Mouse (Mus musculus) cerebellum, adult 2 months (tissue): ENCODE results near the gene 1810009A15Rik. TPM values are rescaled to one million over a fixed set of nuclear protein-coding genes. Genes with fewer than 3 reads are reported as not detected.

Experiments
- DNase-seq, 2 experiments: peaks; one replicate each; pipeline ENCODE4 v3.0.0; 2021
- H3K27ac ChIP-seq: fragments of 200-500 bp; 2 replicates; pipeline ENCODE4 v1.5.1; 2012; ENCODE audit warnings: low read length, control low read depth, inconsistent platforms; ENCODE audit not compliant: insufficient read depth
- H3K27me3 ChIP-seq: fragments of 200-500 bp; 2 replicates; pipeline ENCODE4 v1.6.1; 2012; ENCODE audit warnings: inconsistent platforms, mild to moderate bottlenecking, low read length, moderate library complexity; ENCODE audit not compliant: control insufficient read depth, insufficient read depth
- H3K4me1 ChIP-seq: fragments of 200-500 bp; 2 replicates; pipeline ENCODE4 v1.6.1; 2011; ENCODE audit warnings: low read length; ENCODE audit not compliant: control insufficient read depth, insufficient read depth
- H3K4me3 ChIP-seq: fragments of 200-500 bp; replicated peaks from 2 replicates; pipeline ENCODE3; 2011; ENCODE audit warnings: mild to moderate bottlenecking, low read depth, low read length, control low read depth; ENCODE audit not compliant: insufficient read depth
- CTCF ChIP-seq: fragments of 200-500 bp; IDR thresholded peaks from 2 replicates; pipeline ENCODE4 v1.5.1; 2011; ENCODE audit warnings: low read depth, mild to moderate bottlenecking, control low read depth, low read length, moderate library complexity, borderline replicate concordance; ENCODE audit not compliant: insufficient read depth
- POLR2A ChIP-seq: fragments of 200-500 bp; IDR thresholded peaks from 2 replicates; pipeline ENCODE4 v1.6.1; 2011; ENCODE audit warnings: low read length, control low read depth, borderline replicate concordance; ENCODE audit not compliant: insufficient read depth
- WGBS: fragments of 180-500 bp; shearing (Covaris S2); methylation state at CpG from one replicate; pipeline ENCODE4 v1.1.7; 2018; 5-methylcytosine and 5-hydroxymethylcytosine counted together
- polyA plus RNA-seq: library from polyadenylated mRNA; depleted of rRNA; stranded (reverse); fragments of >200 nt; gene quantifications from 2 replicates; pipeline ENCODE4 v1.2.3, GENCODE M21; 2012

Gene 1810009A15Rik
- polyA plus RNA-seq, 1 experiment: 43.7 TPM

GRCm38 (mm10) chr19:8870838-8871237, 17.8 kb upstream of the 1810009A15Rik start:
- DNase-seq: no peak
- 45% methylated on average over 9 of the region's 9 CpGs for WGBS

GRCm38 (mm10) chr19:8871267-8872186, 17.1 kb upstream of the 1810009A15Rik start, which contains the start of gene Ubxn1:
Ubxn1 (plus strand) TSS chr19:8871496.
- H3K4me3 ChIP-seq: peak within 1 kb of the TSS; percentile 75
- peak; percentile 42; the same call in 1 of the 2 replicates for TF ChIP-seq POLR2A
- TF ChIP-seq CTCF: no peak
- H3K4me1 ChIP-seq: no peaks in the 10 kb centered on the region; the same call in 1 of the 2 replicates
- H3K27me3 ChIP-seq: no peaks in the 10 kb centered on the region
- peak; percentile 97 to 98 for DNase-seq
- H3K27ac ChIP-seq: peak within 1 kb of the TSS; percentile 54; the same call in 1 of the 2 replicates
- under 1% methylated on average over 59 of the region's 59 CpGs for WGBS

More at GRCm38 (mm10) chr19:8870838-8871237, 17.8 kb upstream of the 1810009A15Rik start:
- Histone ChIP-seq H3K27me3 (no peaks in the 10 kb centered on the region), H3K4me3 (peak overlapping the region; percentile 75), H3K27ac (no peak overlapping the region), H3K4me1 (no peaks in the 10 kb centered on the region; the same call in 1 of the 2 replicates)
- no peak for TF ChIP-seq POLR2A
- no peak for TF ChIP-seq CTCF

- 72% methylated on average over 10 of the region's 10 CpGs for WGBS
- Histone ChIP-seq H3K4me1 (no peaks in the 10 kb centered on the region; the same call in 1 of the 2 replicates), H3K27me3 (no peaks in the 10 kb centered on the region), H3K4me3 (peak overlapping the region; percentile 75), H3K27ac (no peak overlapping the region)
- TF ChIP-seq POLR2A (no peak), CTCF (no peak)
- DNase-seq: no peak
These were observed 16.3 kb upstream of the 1810009A15Rik start for GRCm38 (mm10) chr19:8872266-8872840.

- DNase-seq: no peak
- WGBS: 85% methylated on average over 7 of the region's 7 CpGs
- no peak overlapping the region for H3K4me3 ChIP-seq
- no peaks in the 10 kb centered on the region for H3K27me3 ChIP-seq
- no peaks in the 10 kb centered on the region; the same call in 1 of the 2 replicates for H3K4me1 ChIP-seq
- TF ChIP-seq POLR2A (no peak), CTCF (no peak)
- H3K27ac ChIP-seq: no peak overlapping the region
These were observed 13.6 kb upstream of the 1810009A15Rik start for GRCm38 (mm10) chr19:8875031-8875430.

- WGBS: under 1% methylated on average over 42 of the region's 42 CpGs
- Histone ChIP-seq H3K27me3 (no peaks in the 10 kb centered on the region), H3K4me3 (peak within 1 kb of the TSS; percentile 98), H3K4me1 (no peaks in the 10 kb centered on the region), H3K27ac (peak within 1 kb of the TSS; percentile 62)
- peak; percentile 89 to 91 for DNase-seq
- TF ChIP-seq CTCF (no peak), POLR2A (peak; percentile 74)
These were observed 8.2 kb upstream of the 1810009A15Rik start, which contains the start of gene Uqcc3 for GRCm38 (mm10) chr19:8880311-8881033. Uqcc3 (minus strand) TSS chr19:8880923.

- 4% methylated on average over 3 of the region's 3 CpGs for WGBS
- Histone ChIP-seq H3K4me3 (peak overlapping the region; percentile 98), H3K4me1 (no peaks in the 10 kb centered on the region), H3K27ac (no peak overlapping the region), H3K27me3 (no peaks in the 10 kb centered on the region)
- TF ChIP-seq CTCF (no peak), POLR2A (no peak)
- DNase-seq: no peak
These were observed 7.6 kb upstream of the 1810009A15Rik start for GRCm38 (mm10) chr19:8881034-8881392.

- H3K4me3 ChIP-seq: no peak within 1 kb of the TSS
- no peak for TF ChIP-seq POLR2A
- TF ChIP-seq CTCF: no peak
- 71% methylated on average over 3 of the region's 3 CpGs for WGBS
- no peak within 1 kb of the TSS for H3K27ac ChIP-seq
- no peaks in the 10 kb centered on the region for H3K27me3 ChIP-seq
- no peak for DNase-seq
- 0 out of 2 replicates have a peak, but pooled peaks cover 3% of the 10 kb centered on the region for H3K4me1 ChIP-seq
These were observed 5.0 kb upstream of the 1810009A15Rik start, which contains the start of the genes Lbhd1 and Gm49403 for GRCm38 (mm10) chr19:8883616-8884015. Lbhd1 (plus strand) TSS chr19:8883732. Gm49403 (plus strand) TSS chr19:8883930.
